Mouse (Mus musculus): ENCODE data around the gene Rbfox1.

- TF ChIP-seq POLR2A (IDR thresholded peaks at IDR 0.05; ENCODE audit: extremely low read depth, insufficient read depth, low read length): no peak
- TF ChIP-seq CTCF (IDR thresholded peaks at IDR 0.05; ENCODE audit: low read depth, low read length): no peak
These were observed 1221.4 kb downstream of the Rbfox1 start for GRCm38 (mm10) chr16:7106450-7107015.
